Mouse (Mus musculus): ENCODE measurements around the gene Hnrnpf. TPM values are rescaled to one million over a fixed set of nuclear protein-coding genes. Genes with fewer than 3 reads are reported as not detected.

Gene Hnrnpf
- total RNA-seq, 2 experiments from 2014 or later = 157 to 164 TPM

DNA sequence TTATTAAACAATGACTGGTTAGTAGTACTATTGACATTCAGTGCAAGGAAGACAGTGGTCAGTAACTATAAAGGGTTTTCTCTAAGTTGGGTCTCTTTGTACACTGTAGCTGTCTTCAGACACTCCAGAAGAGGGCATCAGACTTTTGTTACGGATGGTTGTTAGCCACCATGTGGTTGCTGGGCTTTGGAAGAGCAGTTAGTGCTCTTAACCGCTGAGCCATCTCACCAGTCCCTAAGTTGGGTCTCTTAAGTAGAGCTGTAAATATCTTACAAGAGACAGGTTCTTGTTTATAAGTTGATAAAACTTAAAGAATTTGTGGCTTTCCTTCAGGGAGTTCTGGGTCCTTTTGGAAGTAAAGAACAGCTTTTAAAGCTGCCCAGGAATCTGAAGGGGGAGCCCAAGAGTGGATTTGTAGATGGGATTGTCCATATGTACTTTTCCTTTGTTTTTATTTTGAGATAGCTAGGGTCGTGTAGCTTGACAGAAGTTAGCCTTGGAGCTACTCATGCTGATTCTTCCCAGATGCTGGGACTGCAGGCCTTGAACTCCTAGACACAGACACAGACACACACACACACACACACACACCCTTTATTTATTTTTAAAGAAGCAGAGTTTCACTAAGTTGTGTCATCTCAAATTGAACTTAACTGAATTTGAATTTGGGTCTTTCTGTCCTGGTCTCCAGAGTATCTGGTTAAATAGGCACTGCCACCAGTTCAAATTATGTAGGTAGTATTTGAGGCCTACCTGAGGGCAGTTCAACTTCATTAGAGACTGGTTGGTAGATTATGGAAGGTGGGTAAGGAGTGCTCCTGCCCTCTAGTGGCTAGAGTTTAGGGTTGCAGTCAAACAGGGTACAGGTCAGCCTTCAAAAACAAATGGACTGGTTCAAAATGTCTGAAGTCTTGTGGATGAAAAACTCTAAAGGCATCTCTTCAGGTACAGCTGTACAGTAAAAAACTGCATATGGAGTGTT, 20.8 kb downstream of the Hnrnpf start:
- no peak for DNase-seq (ENCODE audit: low spot score in 2 of 2)

GRCm38 (mm10) chr6:117922041-117922440, 21.9 kb downstream of the Hnrnpf start:
- DNase-seq (ENCODE audit: low spot score in 2 of 2) = no peak

DNA sequence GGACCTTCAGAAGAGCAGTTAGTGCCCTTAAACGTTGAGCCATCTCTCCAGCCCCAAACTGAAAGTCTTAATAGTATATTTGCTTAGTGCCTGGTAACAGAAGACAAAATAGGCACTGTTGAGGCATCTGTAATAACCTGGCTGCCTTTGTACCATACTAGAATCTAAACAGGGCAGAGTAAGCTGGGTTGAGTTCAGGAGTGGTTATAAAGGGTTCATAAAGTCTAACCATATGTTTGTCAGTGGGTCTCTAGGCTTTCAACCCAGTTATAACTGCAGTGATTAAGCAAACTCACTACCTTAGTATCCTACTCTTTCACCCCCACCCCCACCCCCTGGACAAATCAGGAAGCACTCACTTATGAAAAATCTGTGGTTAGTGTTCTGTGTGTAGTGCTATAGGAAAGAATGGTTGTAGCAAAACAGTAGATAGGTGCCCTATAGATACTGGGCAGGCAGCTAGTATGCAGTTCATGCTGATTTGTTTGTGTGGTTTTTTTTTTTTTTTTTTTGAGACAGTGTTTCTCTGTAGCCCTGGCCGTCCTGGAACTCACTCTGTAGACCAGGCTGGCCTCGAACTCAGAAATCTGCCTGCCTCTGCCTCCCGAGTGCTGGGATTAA, 26.9 kb downstream of the Hnrnpf start:
- DNase-seq (ENCODE audit: low spot score in 2 of 2) = no peak

DNA sequence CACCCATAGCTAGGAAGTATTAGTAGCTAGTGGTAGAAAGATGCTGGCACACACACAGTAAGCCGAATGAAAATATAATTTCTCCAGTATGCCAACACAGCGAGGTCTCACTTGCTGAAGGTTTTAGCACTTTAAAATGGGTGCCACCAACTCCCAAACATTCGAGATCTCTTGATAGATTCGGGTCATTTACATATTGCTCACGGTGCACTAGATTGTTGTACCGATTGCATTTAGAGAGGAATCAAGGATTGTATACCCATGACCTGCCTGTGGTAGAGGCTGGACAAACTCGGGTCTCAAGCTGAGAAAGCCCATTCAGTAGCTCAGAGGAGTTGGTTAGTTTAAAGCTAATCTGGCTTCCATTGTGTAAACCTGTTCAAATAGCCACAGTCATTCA, 27.8 kb downstream of the Hnrnpf start:
- no peak for DNase-seq (ENCODE audit: low spot score in 2 of 2)

DNA sequence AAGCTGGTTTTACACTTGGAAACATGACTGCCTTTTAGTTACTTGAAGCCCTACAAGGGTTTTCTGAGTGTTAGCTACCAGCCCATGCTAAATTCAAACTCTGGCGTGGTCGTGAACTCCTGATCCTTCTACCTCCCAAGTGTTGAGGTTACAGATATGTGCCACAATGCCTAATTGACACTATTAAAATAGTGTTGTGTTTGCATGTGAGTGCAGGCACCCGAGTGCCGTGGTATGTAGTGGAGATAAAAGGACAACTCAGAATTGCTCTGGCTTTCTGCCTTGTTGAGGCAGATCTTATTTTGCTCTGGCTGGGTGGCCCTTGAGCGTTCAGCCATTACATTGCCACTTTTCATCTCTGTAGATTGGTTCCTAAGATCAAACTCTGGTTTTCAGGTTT, 28.6 kb downstream of the Hnrnpf start:
- no peak for DNase-seq (ENCODE audit: low spot score in 2 of 2)

GRCm38 (mm10) chr6:117929945-117930655, 30.0 kb downstream of the Hnrnpf start:
- no peak for DNase-seq (ENCODE audit: low spot score in 2 of 2)

DNA sequence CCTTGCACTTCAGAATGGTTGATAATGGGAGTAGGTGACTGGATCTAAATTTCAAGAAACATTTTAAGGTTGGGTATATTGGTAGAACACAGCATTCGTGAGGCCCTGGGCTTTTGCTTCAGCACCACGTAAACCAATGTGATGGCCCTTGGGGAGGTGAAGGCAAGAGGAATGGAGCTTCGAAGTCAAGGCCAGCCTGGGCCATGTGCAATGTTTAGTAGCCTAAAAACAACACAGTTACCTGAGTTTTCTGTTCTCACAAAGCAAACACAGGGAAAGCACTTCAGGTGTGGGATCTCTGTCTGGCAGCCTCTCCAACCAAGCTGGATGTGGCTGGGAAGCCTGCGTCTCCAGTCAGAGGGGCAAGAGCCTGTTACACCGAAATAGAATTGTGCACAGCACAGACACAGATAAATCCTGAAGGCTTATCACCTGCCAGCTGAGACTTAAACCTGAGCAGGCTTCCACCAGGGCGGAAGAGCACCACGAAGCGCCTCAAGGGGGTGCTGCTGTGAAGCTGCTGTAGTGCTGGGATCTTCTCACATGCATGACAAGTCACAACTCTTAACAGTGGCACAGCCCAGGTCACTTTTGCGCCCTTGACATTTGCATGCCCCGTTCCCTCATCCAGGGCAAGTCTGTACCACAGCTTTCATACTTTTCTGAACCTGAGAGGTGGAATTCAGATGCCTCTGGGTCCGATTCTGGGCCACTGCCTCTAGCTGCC, 32.4 kb downstream of the Hnrnpf start:
- DNase-seq (ENCODE audit: low spot score in 2 of 2) = no peak

GRCm38 (mm10) chr6:117934301-117934700, 34.2 kb downstream of the Hnrnpf start:
- no peak for DNase-seq (ENCODE audit: low spot score in 2 of 2)

- DNase-seq (ENCODE audit: low spot score in 2 of 2) = no peak
Measured at GRCm38 (mm10) chr6:117935681-117936612, 35.8 kb downstream of the Hnrnpf start.

DNA sequence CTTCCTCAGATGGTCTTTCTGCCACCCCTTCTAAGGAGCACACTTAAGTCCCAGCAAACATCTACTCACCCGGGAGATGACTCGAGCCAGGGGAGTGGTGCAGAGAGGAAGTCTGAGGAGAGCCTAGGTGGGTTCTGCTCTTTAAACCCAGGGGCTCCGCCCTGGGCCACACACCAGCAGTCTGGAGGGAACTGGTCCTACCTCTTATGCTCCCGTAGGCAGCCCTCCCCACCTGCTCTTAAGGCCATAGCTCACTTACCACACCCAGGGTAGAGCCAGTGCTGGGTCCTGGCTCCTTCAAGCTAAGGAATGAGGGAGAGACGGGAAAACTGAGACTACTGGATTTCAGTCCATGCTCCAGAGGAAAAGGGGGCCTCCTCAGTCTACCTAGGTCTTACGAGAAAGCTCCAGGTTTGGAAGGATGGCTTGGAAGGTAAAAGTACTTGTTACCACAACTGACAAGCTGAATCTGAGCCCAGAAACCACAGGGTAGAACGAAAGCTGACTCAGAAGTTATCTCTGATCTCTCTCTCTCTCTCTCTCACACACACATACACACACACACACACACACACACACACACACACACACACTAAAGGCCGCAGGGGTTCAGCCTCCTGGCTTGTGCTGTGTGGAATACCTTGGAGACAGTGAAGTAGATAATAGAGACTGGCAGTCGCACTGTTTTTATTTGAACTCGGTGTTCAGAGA, 37.3 kb downstream of the Hnrnpf start, which contains the start of gene Fxyd4:
Gene Fxyd4, minus strand, starts transcription at position 471 of the 711 bp plus-strand sequence.
- no peak for DNase-seq (ENCODE audit: low spot score in 2 of 2)

- DNase-seq (ENCODE audit: low spot score in 2 of 2) = no peak
Measured at GRCm38 (mm10) chr6:117938951-117939350, 38.8 kb downstream of the Hnrnpf start.

DNA sequence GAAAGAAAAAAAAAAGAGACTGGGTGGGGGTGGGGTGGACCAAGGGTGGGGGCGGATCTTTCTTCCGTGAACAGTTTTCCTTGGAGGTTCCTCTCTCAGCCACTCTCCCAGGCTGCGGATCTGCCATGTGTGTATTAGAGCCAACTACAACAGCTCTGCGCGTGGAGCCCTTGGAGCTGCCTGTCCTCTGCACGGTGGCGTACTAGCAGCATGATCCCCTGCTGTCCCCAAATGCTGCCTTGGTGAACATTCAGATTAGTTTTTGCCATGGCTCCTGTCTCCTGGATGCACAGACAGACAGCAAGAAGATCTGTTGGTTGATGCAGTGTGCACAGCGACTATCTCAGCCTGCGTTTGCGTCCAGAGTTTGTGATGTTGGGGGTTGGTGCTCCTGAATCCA, 42.6 kb downstream of the Hnrnpf start:
- peak; percentile 54 for DNase-seq (ENCODE audit: low spot score in 2 of 2)

- no peak for DNase-seq (ENCODE audit: low spot score in 2 of 2)
Measured at GRCm38 (mm10) chr6:117943899-117944298, 43.8 kb downstream of the Hnrnpf start.

GRCm38 (mm10) chr6:117952330-117952729, 52.2 kb downstream of the Hnrnpf start:
- no peak for DNase-seq (ENCODE audit: low spot score in 2 of 2)

GRCm38 (mm10) chr6:117956161-117956560, 56.0 kb downstream of the Hnrnpf start:
- DNase-seq (ENCODE audit: low spot score in 2 of 2) = no peak

DNA sequence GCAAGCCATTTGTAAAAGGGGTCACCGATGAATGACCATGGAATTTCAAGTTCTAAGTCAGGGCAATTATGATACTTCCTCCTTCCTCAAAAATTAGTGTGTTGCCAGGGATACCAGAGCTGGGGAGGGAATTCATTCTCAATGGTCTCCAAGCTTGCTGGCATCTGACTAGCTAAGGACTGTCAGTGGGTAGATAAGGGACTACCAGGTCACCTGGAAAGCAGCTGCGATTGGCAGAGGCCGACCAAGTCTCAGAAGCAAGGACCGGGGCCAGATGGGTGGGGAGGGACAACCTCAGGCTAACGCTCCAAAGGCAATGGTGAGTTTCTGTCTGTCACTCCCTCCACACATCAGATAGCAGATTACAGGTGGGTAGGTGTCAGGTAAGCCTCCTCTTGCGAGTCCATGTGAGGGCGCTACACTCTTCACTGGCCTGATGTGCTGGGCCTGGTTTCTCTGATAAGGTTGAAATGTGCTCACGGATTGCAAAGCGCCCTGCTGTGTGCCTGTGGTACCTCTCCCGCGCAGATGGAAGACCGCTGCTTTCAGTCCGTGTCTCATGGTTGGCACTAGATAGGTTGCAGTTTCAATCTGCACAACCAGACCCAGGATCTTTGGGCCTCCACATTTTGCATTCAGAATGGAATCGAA, 56.9 kb downstream of the Hnrnpf start:
- DNase-seq (ENCODE audit: low spot score in 2 of 2) = no peak

DNA sequence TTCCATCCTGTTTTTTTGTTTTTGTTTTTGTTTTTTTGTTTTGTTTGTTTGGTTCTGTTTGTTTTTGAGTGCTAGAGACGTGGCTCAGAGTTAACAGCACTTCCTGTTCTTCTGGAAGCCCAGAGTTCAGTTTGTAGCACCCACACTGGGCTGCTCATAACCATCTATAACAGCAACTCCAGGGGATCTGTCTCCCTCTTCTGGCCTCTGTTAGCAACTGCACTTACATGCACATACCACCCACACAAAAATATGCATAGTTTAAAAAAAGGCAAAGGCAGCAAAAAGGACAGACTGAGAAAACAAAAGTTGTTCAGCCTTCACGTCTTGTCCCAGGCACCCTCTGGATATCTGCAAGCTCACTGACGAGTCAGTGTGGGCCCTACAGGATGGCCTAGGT, 63.1 kb downstream of the Hnrnpf start:
- DNase-seq (ENCODE audit: low spot score in 2 of 2) = no peak

GRCm38 (mm10) chr6:117966729-117967128, 66.6 kb downstream of the Hnrnpf start:
- no peak for DNase-seq (ENCODE audit: low spot score in 2 of 2)
